Mouse (Mus musculus) lung, adult 2 months (tissue): ENCODE data around the gene Cradd. TPM values are rescaled to one million over a fixed set of nuclear protein-coding genes. Genes with fewer than 3 reads are reported as not detected.

ENCODE experiments used
- DNase-seq: peaks from one replicate; pipeline ENCODE4 v3.0.0; 2022
- H3K4me1 ChIP-seq: fragments of 200-500 bp; 2 replicates; pipeline ENCODE4 v1.6.1; 2011; ENCODE audit warnings: low read length; ENCODE audit not compliant: control insufficient read depth, insufficient read depth
- H3K4me3 ChIP-seq: fragments of 200-500 bp; replicated peaks from 2 replicates; pipeline ENCODE3; 2011; ENCODE audit warnings: low read depth, mild to moderate bottlenecking, control low read depth, low read length; ENCODE audit errors: extremely low read depth
- CTCF ChIP-seq: fragments of 200-500 bp; IDR thresholded peaks from 2 replicates; pipeline ENCODE4 v1.5.1; 2011; ENCODE audit warnings: mild to moderate bottlenecking, low read length, control low read depth; ENCODE audit not compliant: insufficient read depth
- POLR2A ChIP-seq: fragments of 200-500 bp; IDR thresholded peaks from 2 replicates; pipeline ENCODE4 v1.6.1; 2011; ENCODE audit warnings: low read depth, mild to moderate bottlenecking, control low read depth, low read length, borderline replicate concordance; ENCODE audit errors: extremely low read depth
- WGBS: fragments of 180-500 bp; shearing (Covaris S2); methylation state at CpG from one replicate; pipeline ENCODE4 v1.1.7; 2018; 5-methylcytosine and 5-hydroxymethylcytosine counted together
- polyA plus RNA-seq: library from polyadenylated mRNA; depleted of rRNA; stranded (reverse); fragments of >200 nt; gene quantifications from 2 replicates; pipeline ENCODE4 v1.2.3, GENCODE M21; 2012; rRNA removed

The Cradd gene
- polyA plus RNA-seq, result 21.0 and 21.8 TPM in 2 replicates

GRCm38 (mm10) chr10:95323393-95324277 lies at the start of gene Cradd:
Cradd (minus strand) TSS chr10:95324133.
- peak; percentile 82 for DNase-seq
- peaks cover 13% of the 10 kb centered on the region for H3K4me1 ChIP-seq
- under 1% methylated on average over 51 of the region's 51 CpGs for WGBS
- no peak for TF ChIP-seq CTCF
- peak; percentile 92; the same call in 1 of the 2 replicates for TF ChIP-seq POLR2A
- peak within 1 kb of the TSS; percentile 87 for H3K4me3 ChIP-seq

GRCm38 (mm10) chr10:95373340-95373739 lies 49.4 kb upstream of the Cradd start:
- H3K4me3 ChIP-seq, result no peak overlapping the region
- H3K4me1 ChIP-seq, result no peaks in the 10 kb centered on the region
- WGBS, result 89% methylated on average over 6 of the region's 6 CpGs
- no peak for DNase-seq
- TF ChIP-seq CTCF (no peak), POLR2A (no peak)

GRCm38 (mm10) chr10:95371942-95372341 lies 48.0 kb upstream of the Cradd start:
- TF ChIP-seq POLR2A, result no peak
- no peak for TF ChIP-seq CTCF
- no peaks in the 10 kb centered on the region for H3K4me1 ChIP-seq
- no peak overlapping the region for H3K4me3 ChIP-seq
- 74% methylated on average over 3 of the region's 3 CpGs for WGBS
- no peak for DNase-seq

- TF ChIP-seq POLR2A, result no peak
- no peak for TF ChIP-seq CTCF
- Histone ChIP-seq H3K4me1 (no peaks in the 10 kb centered on the region), H3K4me3 (no peak overlapping the region)
- DNase-seq, result no peak
These were observed 45.3 kb upstream of the Cradd start for GRCm38 (mm10) chr10:95369190-95369589.

- TF ChIP-seq CTCF (no peak), POLR2A (no peak)
- DNase-seq, result no peak
- 83% methylated on average over 14 of the region's 14 CpGs for WGBS
- H3K4me1 ChIP-seq, result no peaks in the 10 kb centered on the region
- no peak overlapping the region for H3K4me3 ChIP-seq
These were observed 44.2 kb upstream of the Cradd start for GRCm38 (mm10) chr10:95368151-95368550.

- no peaks in the 10 kb centered on the region for H3K4me1 ChIP-seq
- TF ChIP-seq POLR2A, result no peak
- TF ChIP-seq CTCF, result no peak
- no peak overlapping the region for H3K4me3 ChIP-seq
- no peak for DNase-seq
- 70% methylated on average over 9 of the region's 9 CpGs for WGBS
These were observed 43.7 kb upstream of the Cradd start for GRCm38 (mm10) chr10:95367661-95368089.

- WGBS, result 69% methylated on average over 7 of the region's 7 CpGs
These were observed 43.3 kb upstream of the Cradd start for GRCm38 (mm10) chr10:95367241-95367640.

GRCm38 (mm10) chr10:95362326-95362725 lies 38.4 kb upstream of the Cradd start:
- Histone ChIP-seq H3K4me3 (no peak overlapping the region), H3K4me1 (peaks cover 2% of the 10 kb centered on the region; the same call in 1 of the 2 replicates)
- TF ChIP-seq CTCF (no peak), POLR2A (no peak)
- 41% methylated on average over 2 of the region's 2 CpGs for WGBS
- DNase-seq, result no peak

More at GRCm38 (mm10) chr10:95367241-95367640, 43.3 kb upstream of the Cradd start:
- no peak for TF ChIP-seq POLR2A
- no peak for TF ChIP-seq CTCF
- no peaks in the 10 kb centered on the region for H3K4me1 ChIP-seq
- no peak overlapping the region for H3K4me3 ChIP-seq
- no peak for DNase-seq

GRCm38 (mm10) chr10:95361260-95361841 lies 37.4 kb upstream of the Cradd start:
- H3K4me3 ChIP-seq, result no peak overlapping the region
- TF ChIP-seq CTCF, result no peak
- TF ChIP-seq POLR2A, result no peak
- peaks cover 2% of the 10 kb centered on the region; the same call in 1 of the 2 replicates for H3K4me1 ChIP-seq
- peak; percentile 37 for DNase-seq
- 55% methylated on average over 12 of the region's 12 CpGs for WGBS

GRCm38 (mm10) chr10:95360048-95360447 lies 36.1 kb upstream of the Cradd start:
- no peak for DNase-seq
- no peak overlapping the region for H3K4me3 ChIP-seq
- H3K4me1 ChIP-seq, result peaks cover 2% of the 10 kb centered on the region; the same call in 1 of the 2 replicates
- 86% methylated on average over 5 of the region's 5 CpGs for WGBS
- TF ChIP-seq CTCF (no peak), POLR2A (no peak)
